7 mouse cellular contexts compared by ENCODE assay signal in the genomic region with DNA sequence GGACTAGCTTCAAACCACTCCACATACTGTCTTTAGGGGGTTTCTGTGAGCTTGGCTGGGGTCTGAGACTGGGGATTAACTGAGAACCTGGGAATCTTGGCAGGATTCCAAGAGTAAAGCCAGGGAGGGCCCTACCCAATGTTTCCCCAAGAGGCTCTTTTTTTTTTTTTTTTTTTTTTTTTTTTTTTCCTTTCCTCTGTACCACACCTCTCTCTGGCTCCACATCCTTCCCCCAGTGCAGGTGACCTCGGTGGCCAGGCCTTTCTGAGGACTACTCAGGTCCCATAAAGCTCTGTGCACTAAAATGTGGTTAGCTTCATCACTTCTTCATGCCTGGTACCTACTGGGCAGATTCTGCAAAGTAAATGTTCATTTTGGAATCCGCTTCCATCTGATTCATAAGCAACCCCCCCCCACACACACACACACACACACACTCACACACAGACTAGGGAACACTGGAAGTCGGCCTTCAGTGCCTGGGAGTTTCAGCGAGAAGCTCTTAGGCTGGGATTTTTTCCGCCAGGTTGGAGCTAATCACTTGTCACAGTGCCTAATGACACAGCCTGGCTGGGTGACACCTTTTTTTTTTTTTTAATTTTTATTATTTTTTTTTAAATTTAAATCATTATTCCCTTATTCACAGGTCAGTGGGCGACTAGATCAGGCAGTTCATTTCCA. TPM values are rescaled to one million over a fixed set of nuclear protein-coding genes. Genes with fewer than 3 reads are reported as not detected.
DNase-seq lines count a peak whose midpoint lies in the region; ATAC-seq lines count a peak whose summit lies in the region.

No protein-coding gene starts in this region.

- peak overlapping the region; percentile 52 for H3K4me3 ChIP-seq in lung, embryonic 15.5 days
- H3K4me3 ChIP-seq in forebrain, embryonic 14.5 days (ENCODE audit: low read depth, low read length): peak overlapping the region; percentile 61
- H3K4me3 ChIP-seq in liver, embryonic 12.5 days: peak overlapping the region; percentile 45; the same call in 1 of the 2 replicates

- no peaks in the 10 kb centered on the region for H3K36me3 ChIP-seq in lung, embryonic 15.5 days
- H3K36me3 ChIP-seq in forebrain, embryonic 14.5 days (ENCODE audit: control insufficient read depth, insufficient read depth, low read length): no peaks in the 10 kb centered on the region
- no peaks in the 10 kb centered on the region for H3K36me3 ChIP-seq in liver, embryonic 12.5 days

- ATAC-seq in lung, embryonic 15.5 days (ENCODE audit: borderline replicate concordance, extremely low read depth, low FRiP score, low TSS enrichment): no peak; the same call in 1 of the 2 replicates
- peak; percentile 59 for ATAC-seq in forebrain, embryonic 14.5 days
- ATAC-seq in liver, embryonic 12.5 days: no peak

- H3K27me3 ChIP-seq in lung, embryonic 15.5 days: peaks cover 52% of the 10 kb centered on the region
- H3K27me3 ChIP-seq in forebrain, embryonic 14.5 days (replicated peaks; ENCODE audit: control insufficient read depth, insufficient read depth, low read length): 0 out of 2 replicates have a peak, but pooled peaks cover 8% of the 10 kb centered on the region
- H3K27me3 ChIP-seq in liver, embryonic 12.5 days (replicated peaks): peaks cover 62% of the 10 kb centered on the region

- H3K27ac ChIP-seq in lung, embryonic 15.5 days: no peak overlapping the region
- H3K27ac ChIP-seq in forebrain, embryonic 14.5 days (ENCODE audit: low read depth, low read length): peak overlapping the region; percentile 90
- no peak overlapping the region for H3K27ac ChIP-seq in liver, embryonic 12.5 days

- peaks cover 17% of the 10 kb centered on the region; the same call in 1 of the 2 replicates for H3K4me1 ChIP-seq in lung, embryonic 15.5 days
- H3K4me1 ChIP-seq in forebrain, embryonic 14.5 days (ENCODE audit: control insufficient read depth, insufficient read depth, low read length): peaks cover 5% of the 10 kb centered on the region; the same call in 1 of the 2 replicates
- H3K4me1 ChIP-seq in liver, embryonic 12.5 days: no peaks in the 10 kb centered on the region

- peak overlapping the region; percentile 91 for H3K4me2 ChIP-seq in lung, embryonic 15.5 days
- peak overlapping the region; percentile 81 for H3K4me2 ChIP-seq in forebrain, embryonic 14.5 days (ENCODE audit: low read length)
- peak overlapping the region; percentile 65; the same call in 1 of the 2 replicates for H3K4me2 ChIP-seq in liver, embryonic 12.5 days

- no peak for DNase-seq in lung, postnatal 25 days (ENCODE audit: low spot score)
- peak; percentile 80 for DNase-seq in forebrain, embryonic 14.5 days (ENCODE audit: low spot score)
- peak; percentile 17 for DNase-seq in right cerebral cortex, postnatal 25 days
- DNase-seq in testis, postnatal 10 days (ENCODE audit: low spot score): no peak
- no peak for DNase-seq in adrenal gland, adult 18-20 months (ENCODE audit: low spot score in 2 of 2)

- WGBS in lung, embryonic 15.5 days: 2% methylated on average over 6 of the region's 6 CpGs
- 2% methylated on average over 6 of the region's 6 CpGs for WGBS in forebrain, embryonic 14.5 days
- WGBS in liver, embryonic 12.5 days (ENCODE audit: insufficient replicate concordance): 5% methylated on average over 6 of the region's 6 CpGs

- H3K9ac ChIP-seq in lung, embryonic 15.5 days: no peak overlapping the region
- H3K9ac ChIP-seq in forebrain, embryonic 14.5 days (ENCODE audit: low read length): peak overlapping the region; percentile 79
- no peak overlapping the region for H3K9ac ChIP-seq in liver, embryonic 12.5 days

- H3K9me3 ChIP-seq in lung, embryonic 15.5 days: no peaks in the 10 kb centered on the region
- no peaks in the 10 kb centered on the region for H3K9me3 ChIP-seq in forebrain, embryonic 14.5 days (replicated peaks; ENCODE audit: control insufficient read depth, low read length)
- no peaks in the 10 kb centered on the region for H3K9me3 ChIP-seq in liver, embryonic 12.5 days (replicated peaks)

RNA-seq across cellular contexts. Expression of a gene that starts 0.7 kb away (rescaled TPM):
- 0.17 and 0.60 TPM in 2 replicates for polyA plus RNA-seq in lung, embryonic 15.5 days (2015; fragmentation: Nextera tagmentation; extraction: Ambion mirVana)
- polyA plus RNA-seq in forebrain, embryonic 14.5 days (2014; fragmentation: Nextera tagmentation; extraction: Ambion mirVana): 27.5 and 41.4 TPM in 2 replicates
- 0.33 and 0.35 TPM in 2 replicates for polyA plus RNA-seq in liver, embryonic 12.5 days (2016; fragmentation: Nextera tagmentation; extraction: Ambion mirVana)
- total RNA-seq in adrenal gland, adult 18-20 months (2021): under 1 TPM in 1 of 2 experiments, not detected in 1; 0.10 TPM

Comparison
In these comparisons a context has a peak if more than half of its experiments do, and no peak if none do; other contexts are left out.
1. DNase-seq: peak in forebrain, embryonic 14.5 days (single experiment) and right cerebral cortex, postnatal 25 days (single experiment); none in lung, postnatal 25 days (single experiment), testis, postnatal 10 days (single experiment) and adrenal gland, adult 18-20 months (0 of 2).
2. RNA of a gene that starts 0.7 kb away (polyA plus RNA-seq): 27.5 to 41.4 TPM in forebrain, embryonic 14.5 days; 0.33 to 0.35 TPM in liver, embryonic 12.5 days and 0.17 to 0.60 TPM in lung, embryonic 15.5 days; every median in the first group is over 10 times any median in the second.
3. Peak in every context shown above with its lines, with median percentiles within 50 percentile points of each other: H3K4me2 ChIP-seq and H3K4me3 ChIP-seq.